Mouse (Mus musculus): ENCODE measurements around the gene Lin7c.

- TF ChIP-seq CTCF (IDR thresholded peaks at IDR 0.05; ENCODE audit: low read depth) (no peak), EP300 (IDR thresholded peaks at IDR 0.05; ENCODE audit: low read depth) (no peak)
These were observed 29.8 kb downstream of the Lin7c start for GRCm38 (mm10) chr2:109920471-109920870.
